Mouse (Mus musculus): Measurements from ENCODE around the gene Fam171a1. TPM values are rescaled to one million over a fixed set of nuclear protein-coding genes. Genes with fewer than 3 reads are reported as not detected.

The Fam171a1 gene
- total RNA-seq, 2 experiments from 2014 or later, result 68.2 to 69.2 TPM

- no peak for DNase-seq (ENCODE audit: extremely low spot score in 1 of 2, low spot score in 1 of 2)
Measured at GRCm38 (mm10) chr2:3134580-3135296, 20.7 kb downstream of the Fam171a1 start.

- no peak for DNase-seq (ENCODE audit: extremely low spot score in 1 of 2, low spot score in 1 of 2)
Measured at GRCm38 (mm10) chr2:3135297-3135684, 21.3 kb downstream of the Fam171a1 start.

GRCm38 (mm10) chr2:3138308-3138707 lies 24.3 kb downstream of the Fam171a1 start:
- DNase-seq (ENCODE audit: extremely low spot score in 1 of 2, low spot score in 1 of 2), result no peak

DNA sequence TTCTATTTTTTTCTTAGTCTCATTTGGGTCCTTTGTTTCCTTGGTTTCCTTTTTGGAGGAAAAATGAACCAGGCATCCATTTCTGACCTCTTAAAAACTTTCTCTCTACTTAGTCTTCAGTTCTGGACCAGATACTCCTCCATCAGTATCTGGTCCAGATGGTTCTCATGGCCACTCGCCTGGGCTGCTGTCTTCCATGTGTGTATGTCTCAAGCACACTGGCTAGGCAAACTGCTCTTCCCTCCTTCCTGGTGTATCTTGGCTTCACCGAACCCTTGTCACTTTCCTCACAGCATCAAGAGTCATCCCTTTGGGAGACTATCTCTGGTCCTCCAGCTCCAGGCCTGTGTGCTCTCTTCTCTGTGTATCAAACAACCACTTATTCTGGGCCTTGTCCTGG lies 25.0 kb downstream of the Fam171a1 start:
- no peak for DNase-seq (ENCODE audit: extremely low spot score in 1 of 2, low spot score in 1 of 2)

DNA sequence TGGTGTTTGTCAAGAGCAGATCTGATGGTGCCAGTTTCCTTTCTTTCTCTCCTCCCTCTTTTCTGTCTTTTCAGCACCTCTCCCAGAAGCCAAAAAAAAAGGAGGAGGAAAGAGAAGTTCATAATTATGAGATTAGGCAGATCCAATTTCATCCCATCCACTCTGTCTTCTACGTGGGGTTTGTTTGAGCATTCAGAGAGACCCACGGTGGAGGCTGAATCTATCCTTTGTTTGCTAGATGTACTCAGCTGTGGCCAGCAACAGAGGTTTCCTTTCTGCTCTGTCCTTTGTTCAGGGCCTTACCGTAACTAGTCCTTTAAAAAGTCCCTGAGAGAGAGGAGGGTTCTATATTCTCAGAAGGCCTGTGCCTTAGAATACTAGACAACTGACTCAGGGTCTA lies 25.6 kb downstream of the Fam171a1 start:
- no peak for DNase-seq (ENCODE audit: extremely low spot score in 1 of 2, low spot score in 1 of 2)

DNA sequence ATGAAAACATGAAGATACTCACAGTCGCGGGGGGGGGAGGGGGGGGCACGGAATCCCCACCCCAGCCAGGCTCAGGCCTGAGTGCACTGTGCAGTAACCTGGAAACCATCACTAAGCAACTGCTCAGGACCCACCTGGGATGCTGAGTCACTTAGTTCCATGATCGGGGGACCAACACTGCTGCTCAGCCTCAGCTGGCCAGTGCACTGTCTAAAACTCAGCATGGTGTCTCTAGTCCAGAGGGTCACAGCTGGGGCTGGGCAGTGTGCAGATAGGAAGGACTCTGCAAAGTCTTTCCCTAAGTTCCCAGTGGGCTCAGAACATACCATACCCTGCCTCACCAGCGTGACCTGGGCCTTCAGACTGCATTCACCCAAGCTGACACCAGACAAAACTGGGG lies 26.6 kb downstream of the Fam171a1 start:
- no peak for DNase-seq (ENCODE audit: extremely low spot score in 1 of 2, low spot score in 1 of 2)

DNA sequence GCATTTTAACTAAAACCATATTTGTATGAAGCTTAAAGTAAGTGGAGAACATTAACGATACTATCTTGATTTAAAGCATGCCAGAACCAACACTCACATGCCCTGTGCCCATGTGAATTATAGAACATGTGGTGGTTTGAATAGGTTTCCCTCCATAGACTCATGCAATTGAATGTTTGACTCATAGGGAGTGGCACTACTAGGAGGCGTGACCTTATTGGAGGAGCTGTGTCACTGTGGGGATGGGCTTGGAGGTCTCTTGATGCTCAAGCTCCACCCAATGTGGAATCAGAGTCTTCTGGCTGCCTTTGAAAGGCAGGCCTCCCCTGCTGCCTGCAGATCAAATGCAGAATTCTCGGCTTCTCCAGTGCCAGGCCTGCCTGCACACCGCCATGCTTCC lies 27.8 kb downstream of the Fam171a1 start:
- no peak for DNase-seq (ENCODE audit: extremely low spot score in 1 of 2, low spot score in 1 of 2)

GRCm38 (mm10) chr2:3144291-3144690 lies 30.3 kb downstream of the Fam171a1 start:
- no peak for DNase-seq (ENCODE audit: extremely low spot score in 1 of 2, low spot score in 1 of 2)

GRCm38 (mm10) chr2:3147550-3148157 lies 33.6 kb downstream of the Fam171a1 start:
- no peak for DNase-seq (ENCODE audit: extremely low spot score in 1 of 2, low spot score in 1 of 2)

DNA sequence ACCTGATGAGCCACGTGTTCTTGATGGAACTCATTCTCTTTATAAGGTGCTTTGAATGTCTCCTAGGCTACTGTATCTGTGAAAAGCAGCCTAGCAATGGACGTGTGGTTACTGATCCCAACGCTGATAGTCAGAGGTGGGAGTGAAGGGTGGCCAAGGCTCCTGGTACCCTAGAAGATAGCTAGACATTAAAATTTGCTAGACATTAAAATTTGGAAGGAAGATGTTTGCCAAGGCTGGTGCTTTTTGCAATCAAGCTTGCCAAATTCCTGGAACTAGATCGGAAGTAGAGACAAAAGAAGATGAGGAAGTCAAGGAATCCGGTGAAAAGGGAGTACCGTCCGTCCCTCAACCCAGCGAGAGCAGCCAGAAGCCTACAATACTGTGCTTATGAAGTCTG lies 34.7 kb downstream of the Fam171a1 start:
- DNase-seq (ENCODE audit: extremely low spot score in 1 of 2, low spot score in 1 of 2), result no peak

DNA sequence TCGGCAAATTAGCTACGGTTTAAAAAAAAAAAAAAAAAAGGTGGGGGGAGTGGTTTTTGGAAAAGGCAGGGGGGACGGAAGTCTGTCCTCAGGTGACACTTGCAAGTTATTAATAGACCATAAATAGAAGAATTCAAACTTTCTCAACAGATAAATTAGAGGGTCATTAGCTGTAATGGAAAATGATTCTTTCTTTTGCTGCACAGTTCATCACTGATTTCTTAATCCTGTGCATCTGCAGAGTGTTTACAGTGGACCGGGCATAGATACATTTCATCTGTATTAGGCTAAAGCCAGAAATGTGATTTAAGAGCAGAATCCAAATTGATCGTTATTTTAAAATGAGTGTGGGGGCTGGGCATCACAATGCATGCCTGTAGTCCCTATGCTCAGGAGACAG lies 36.3 kb downstream of the Fam171a1 start:
- no peak for DNase-seq (ENCODE audit: extremely low spot score in 1 of 2, low spot score in 1 of 2)

GRCm38 (mm10) chr2:3151336-3151735 lies 37.3 kb downstream of the Fam171a1 start:
- no peak for DNase-seq (ENCODE audit: extremely low spot score in 1 of 2, low spot score in 1 of 2)

DNA sequence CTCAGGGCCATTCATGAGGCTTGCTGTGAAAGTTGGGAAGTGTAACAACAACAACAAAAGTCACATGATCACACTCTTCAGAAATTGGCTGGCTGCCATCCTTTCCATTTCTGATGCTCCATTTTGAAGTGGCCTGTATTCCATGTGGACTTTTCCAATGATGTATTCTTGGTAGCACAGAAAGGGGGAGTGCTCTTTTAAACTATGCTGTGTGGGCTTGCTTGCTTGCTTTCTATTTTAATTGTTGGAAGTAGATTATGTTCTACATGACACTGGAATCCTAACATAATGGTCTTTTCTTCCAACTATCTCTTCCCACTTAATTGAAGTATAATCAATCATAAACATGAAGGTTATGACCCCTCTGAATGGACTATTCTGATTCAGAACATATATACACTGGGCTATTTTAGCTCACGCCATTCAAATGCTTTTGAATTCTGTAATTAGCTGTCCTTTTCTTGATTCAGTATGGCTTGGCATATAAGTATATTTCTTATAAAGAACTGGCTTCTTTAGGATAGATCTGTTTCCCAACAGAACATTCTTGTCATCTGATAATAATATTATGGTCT lies 40.2 kb downstream of the Fam171a1 start:
- no peak for DNase-seq (ENCODE audit: extremely low spot score in 1 of 2, low spot score in 1 of 2)

- no peak for DNase-seq (ENCODE audit: extremely low spot score in 1 of 2, low spot score in 1 of 2)
Measured at GRCm38 (mm10) chr2:3154986-3155385, 41.0 kb downstream of the Fam171a1 start.

DNA sequence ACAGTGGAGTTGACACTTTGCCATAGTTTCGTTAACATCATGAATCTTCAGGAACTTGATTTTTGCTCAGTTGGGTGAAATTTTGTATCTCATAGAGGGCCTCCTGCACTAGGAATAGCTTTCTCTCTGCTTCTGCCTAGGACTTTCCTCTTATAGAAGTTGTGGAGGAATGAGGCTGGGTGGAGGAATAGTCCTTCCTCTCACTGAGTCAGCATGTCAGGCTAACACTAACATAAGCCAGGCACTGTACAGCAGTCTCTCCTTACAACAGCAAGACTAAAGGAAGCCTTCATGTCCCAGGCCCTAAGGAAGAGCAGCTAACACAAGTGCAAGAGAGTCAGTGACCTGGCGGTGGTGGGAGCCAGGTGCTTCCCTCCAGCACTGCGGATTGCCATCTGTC lies 43.0 kb downstream of the Fam171a1 start:
- DNase-seq (ENCODE audit: extremely low spot score in 1 of 2, low spot score in 1 of 2), result no peak

DNA sequence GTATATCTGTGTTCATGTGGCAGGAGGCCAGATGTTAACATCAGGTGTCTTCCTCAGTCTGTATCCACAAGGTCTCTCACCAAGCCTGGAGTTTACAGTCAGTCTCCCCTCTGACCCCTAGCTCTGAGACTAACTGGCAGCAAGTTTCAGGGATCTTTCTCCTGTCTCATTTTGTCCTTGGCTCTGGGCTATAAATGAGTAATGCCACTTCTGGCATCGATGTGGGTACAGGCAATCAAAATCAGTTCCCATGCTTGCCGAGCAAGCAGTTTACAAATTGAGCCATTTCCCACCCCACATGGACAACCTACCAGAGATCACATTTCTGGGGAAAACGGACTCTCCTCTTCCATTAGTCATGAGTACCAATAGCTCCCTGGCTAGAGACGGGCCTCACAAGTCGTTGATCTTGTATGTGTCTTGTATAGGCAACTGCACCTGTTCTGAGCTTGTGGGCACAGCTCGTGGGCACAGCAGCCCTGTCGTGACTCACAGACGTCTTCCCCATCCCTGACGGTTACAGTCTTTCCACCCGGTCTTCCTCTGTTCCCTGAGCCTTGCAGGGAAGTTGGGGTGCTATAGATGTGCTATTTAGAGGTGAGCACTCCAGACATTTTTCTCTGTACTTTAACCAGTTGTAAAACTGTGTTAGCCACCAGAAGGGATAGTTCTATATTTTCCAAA lies 43.8 kb downstream of the Fam171a1 start:
- no peak for DNase-seq (ENCODE audit: extremely low spot score in 1 of 2, low spot score in 1 of 2)

- no peak for DNase-seq (ENCODE audit: extremely low spot score in 1 of 2, low spot score in 1 of 2)
Measured at GRCm38 (mm10) chr2:3158682-3159412, 44.8 kb downstream of the Fam171a1 start.

GRCm38 (mm10) chr2:3161578-3161977 lies 47.6 kb downstream of the Fam171a1 start:
- DNase-seq (ENCODE audit: extremely low spot score in 1 of 2, low spot score in 1 of 2), result no peak

DNA sequence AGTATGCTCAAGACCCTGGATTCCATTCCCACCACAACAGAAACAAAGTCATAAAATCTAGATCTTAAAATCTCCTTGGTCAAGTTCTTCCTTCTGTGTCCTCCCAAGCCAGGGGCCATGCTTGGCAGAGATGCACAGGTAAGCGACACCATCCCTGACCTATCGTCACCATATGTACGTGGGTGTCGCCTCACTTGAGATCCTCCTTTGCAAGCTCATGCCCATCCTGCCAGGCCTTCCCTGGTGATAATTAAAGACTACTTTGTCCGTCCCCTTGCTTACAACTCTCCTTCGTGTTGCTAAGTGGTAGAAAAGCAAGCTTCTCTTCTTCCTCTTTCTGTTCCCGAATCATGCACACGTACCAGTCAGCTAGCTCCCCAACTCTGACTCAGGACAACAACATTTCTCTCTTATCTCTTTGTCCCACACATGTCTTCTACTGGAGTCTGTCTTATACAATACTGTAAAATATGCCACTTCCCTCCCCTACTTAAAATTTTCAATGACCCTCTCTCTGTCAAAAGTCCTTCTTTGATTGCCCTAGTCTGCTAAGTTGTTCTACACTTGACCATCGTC lies 49.6 kb downstream of the Fam171a1 start:
- DNase-seq (ENCODE audit: extremely low spot score in 1 of 2, low spot score in 1 of 2), result no peak

DNA sequence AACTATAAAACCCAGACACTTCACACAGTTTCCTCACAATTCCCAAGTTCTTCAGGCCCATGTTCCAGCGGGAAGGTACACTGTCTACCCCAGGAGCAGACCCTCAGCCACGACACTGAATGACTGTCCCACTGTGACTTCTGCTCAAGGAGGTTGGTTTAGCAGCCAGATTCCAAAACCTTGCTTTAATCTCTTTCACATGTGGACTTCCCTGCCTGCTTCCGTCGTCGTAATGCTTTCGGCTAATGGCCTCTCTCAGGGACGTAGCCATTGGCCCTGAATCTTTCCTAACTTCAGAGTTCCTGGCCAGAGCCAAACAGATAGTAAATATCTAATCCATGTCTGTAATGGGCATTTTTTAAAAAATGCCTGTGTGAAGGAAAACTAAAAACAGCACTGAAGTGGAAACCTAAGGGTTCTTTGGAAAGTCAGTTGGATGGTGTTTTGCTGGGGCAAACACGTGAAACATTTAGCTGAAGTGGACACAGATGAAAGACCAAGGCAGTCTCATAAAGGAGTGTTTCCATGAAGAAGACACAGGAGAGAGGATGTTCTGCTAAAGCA lies 51.1 kb downstream of the Fam171a1 start:
- DNase-seq (ENCODE audit: extremely low spot score in 1 of 2, low spot score in 1 of 2), result no peak

Measured in layer of hippocampus, postnatal 25 days (tissue).